Mouse (Mus musculus): ENCODE measurements at regions not wholly inside any gene's neighbourhood (a gene's known extent, or its start where the extent isn't known, plus 50 kb on each side); places are given as distances from the start of the nearest gene placed in this dataset.

DNA sequence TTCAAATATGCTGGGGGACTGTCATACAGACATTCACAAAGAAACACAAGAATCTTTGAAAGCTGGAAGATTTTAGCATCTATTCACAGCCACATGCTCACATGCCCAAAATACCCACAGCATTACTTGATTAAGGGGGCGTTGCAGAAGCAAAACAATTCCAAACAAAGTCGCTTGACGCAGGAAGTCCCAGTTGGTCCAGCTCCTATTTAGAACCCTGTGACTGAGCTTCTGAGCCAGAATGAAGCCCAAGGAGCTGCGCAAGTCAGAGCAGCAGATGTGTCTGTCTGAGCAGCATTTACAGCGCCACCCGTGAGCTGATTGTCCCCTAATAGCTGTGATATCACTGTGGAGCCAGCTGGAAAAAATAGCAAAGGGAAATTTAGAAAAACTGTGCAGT lies 114.0 kb downstream of the Tmem18 start:
- no peak for TF ChIP-seq POLR2A (IDR thresholded peaks at IDR 0.05; ENCODE audit: borderline replicate concordance, extremely low read depth, insufficient read depth, insufficient read length, poor library complexity, severe bottlenecking)
- TF ChIP-seq CTCF (IDR thresholded peaks at IDR 0.05; ENCODE audit: borderline replicate concordance, extremely low read depth, insufficient read depth, insufficient read length): no peak
